Mouse (Mus musculus): ENCODE measurements at regions not wholly inside any gene's neighbourhood (a gene's known extent, or its start where the extent isn't known, plus 50 kb on each side); places are given as distances from the start of the nearest gene placed in this dataset.

- Histone ChIP-seq H3K36me3 (no peaks in the 10 kb centered on the region), H3K4me1 (no peaks in the 10 kb centered on the region), H3K27me3 (replicated peaks) (no peaks in the 10 kb centered on the region), H3K4me2 (replicated peaks) (no peak overlapping the region), H3K9ac (no peak overlapping the region), H3K27ac (no peak overlapping the region), H3K4me3 (no peak overlapping the region), H3K9me3 (no peaks in the 10 kb centered on the region)
- WGBS, result 85% methylated on average over 9 of the region's 9 CpGs
- ATAC-seq (ENCODE audit: low FRiP score, low read depth), result no peak
Measured at GRCm38 (mm10) chr1:177633966-177634602, 95.5 kb upstream of the 1700016C15Rik start.

- Histone ChIP-seq H3K4me1 (peaks cover 15% of the 10 kb centered on the region), H3K9me3 (no peaks in the 10 kb centered on the region), H3K27me3 (replicated peaks) (no peaks in the 10 kb centered on the region), H3K36me3 (no peaks in the 10 kb centered on the region), H3K4me2 (replicated peaks) (no peak overlapping the region), H3K27ac (no peak overlapping the region), H3K4me3 (no peak overlapping the region), H3K9ac (no peak overlapping the region)
- no peak for ATAC-seq (ENCODE audit: low FRiP score, low read depth)
- 85% methylated on average over 9 of the region's 9 CpGs for WGBS
Measured at GRCm38 (mm10) chr1:177637061-177637460, 92.6 kb upstream of the 1700016C15Rik start.

- Histone ChIP-seq H3K27ac (no peak overlapping the region), H3K27me3 (replicated peaks) (no peaks in the 10 kb centered on the region), H3K4me1 (peaks cover 15% of the 10 kb centered on the region), H3K4me2 (replicated peaks) (no peak overlapping the region), H3K9ac (no peak overlapping the region), H3K36me3 (no peaks in the 10 kb centered on the region), H3K4me3 (no peak overlapping the region), H3K9me3 (no peaks in the 10 kb centered on the region)
- no peak for ATAC-seq (ENCODE audit: low FRiP score, low read depth)
- 81% methylated on average over 10 of the region's 10 CpGs for WGBS
Measured at GRCm38 (mm10) chr1:177638381-177638780, 91.2 kb upstream of the 1700016C15Rik start.

GRCm38 (mm10) chr1:177639931-177640846 lies 89.4 kb upstream of the 1700016C15Rik start:
- ATAC-seq (ENCODE audit: low FRiP score, low read depth), result peak; percentile 85
- WGBS, result 25% methylated on average over 20 of the region's 20 CpGs
- Histone ChIP-seq H3K27ac (0 out of 2 replicates have a peak overlapping the region, but pooled peaks have one; percentile 7), H3K9ac (no peak overlapping the region), H3K4me1 (peaks cover 15% of the 10 kb centered on the region), H3K27me3 (replicated peaks) (no peaks in the 10 kb centered on the region), H3K4me2 (replicated peaks) (peak overlapping the region; percentile 54), H3K4me3 (no peak overlapping the region), H3K9me3 (no peaks in the 10 kb centered on the region), H3K36me3 (no peaks in the 10 kb centered on the region)

GRCm38 (mm10) chr1:177642712-177643467 lies 86.7 kb upstream of the 1700016C15Rik start:
- H3K27me3 ChIP-seq (replicated peaks), result no peaks in the 10 kb centered on the region
- H3K4me1 ChIP-seq, result peaks cover 22% of the 10 kb centered on the region
- WGBS, result 67% methylated on average over 10 of the region's 10 CpGs
- H3K27ac ChIP-seq, result no peak overlapping the region
- no peak overlapping the region for H3K4me3 ChIP-seq
- H3K9me3 ChIP-seq, result no peaks in the 10 kb centered on the region
- H3K4me2 ChIP-seq (replicated peaks), result no peak overlapping the region
- H3K9ac ChIP-seq, result no peak overlapping the region
- H3K36me3 ChIP-seq, result no peaks in the 10 kb centered on the region
- ATAC-seq (ENCODE audit: low FRiP score, low read depth), result no peak

- 87% methylated on average over 3 of the region's 3 CpGs for WGBS
Measured at GRCm38 (mm10) chr1:177643662-177644061, 86.0 kb upstream of the 1700016C15Rik start.

GRCm38 (mm10) chr1:177644214-177644613 lies 85.4 kb upstream of the 1700016C15Rik start:
- 80% methylated on average over 4 of the region's 4 CpGs for WGBS
- Histone ChIP-seq H3K36me3 (no peaks in the 10 kb centered on the region), H3K9me3 (no peaks in the 10 kb centered on the region), H3K4me2 (replicated peaks) (no peak overlapping the region), H3K27me3 (replicated peaks) (no peaks in the 10 kb centered on the region), H3K4me1 (peaks cover 22% of the 10 kb centered on the region), H3K4me3 (no peak overlapping the region), H3K9ac (no peak overlapping the region), H3K27ac (no peak overlapping the region)
- ATAC-seq (ENCODE audit: low FRiP score, low read depth), result no peak

More at GRCm38 (mm10) chr1:177643662-177644061, 86.0 kb upstream of the 1700016C15Rik start:
- Histone ChIP-seq H3K27me3 (replicated peaks) (no peaks in the 10 kb centered on the region), H3K36me3 (no peaks in the 10 kb centered on the region), H3K9me3 (no peaks in the 10 kb centered on the region), H3K4me2 (replicated peaks) (no peak overlapping the region), H3K27ac (no peak overlapping the region), H3K4me1 (peaks cover 22% of the 10 kb centered on the region), H3K4me3 (no peak overlapping the region), H3K9ac (no peak overlapping the region)
- no peak for ATAC-seq (ENCODE audit: low FRiP score, low read depth)

GRCm38 (mm10) chr1:177645327-177645726 lies 84.3 kb upstream of the 1700016C15Rik start:
- Histone ChIP-seq H3K4me3 (no peak overlapping the region), H3K27me3 (replicated peaks) (no peaks in the 10 kb centered on the region), H3K4me1 (peaks cover 12% of the 10 kb centered on the region), H3K4me2 (replicated peaks) (no peak overlapping the region), H3K36me3 (no peaks in the 10 kb centered on the region), H3K9me3 (no peaks in the 10 kb centered on the region), H3K27ac (no peak overlapping the region), H3K9ac (no peak overlapping the region)
- 66% methylated on average over 4 of the region's 4 CpGs for WGBS
- no peak for ATAC-seq (ENCODE audit: low FRiP score, low read depth)

- peak; percentile 65 for ATAC-seq (ENCODE audit: low FRiP score, low read depth)
- Histone ChIP-seq H3K27ac (no peak overlapping the region), H3K9me3 (no peaks in the 10 kb centered on the region), H3K4me3 (no peak overlapping the region), H3K4me2 (replicated peaks) (no peak overlapping the region), H3K36me3 (no peaks in the 10 kb centered on the region), H3K27me3 (replicated peaks) (no peaks in the 10 kb centered on the region), H3K4me1 (peaks cover 6% of the 10 kb centered on the region), H3K9ac (no peak overlapping the region)
- 69% methylated on average over 5 of the region's 5 CpGs for WGBS
Measured at GRCm38 (mm10) chr1:177645897-177646535, 83.6 kb upstream of the 1700016C15Rik start.

- Histone ChIP-seq H3K36me3 (no peaks in the 10 kb centered on the region), H3K4me1 (peaks cover 6% of the 10 kb centered on the region), H3K27me3 (replicated peaks) (no peaks in the 10 kb centered on the region), H3K9ac (no peak overlapping the region), H3K27ac (no peak overlapping the region), H3K4me2 (replicated peaks) (no peak overlapping the region), H3K4me3 (no peak overlapping the region), H3K9me3 (no peaks in the 10 kb centered on the region)
- 91% methylated on average over 1 of the region's 1 CpGs for WGBS
- no peak for ATAC-seq (ENCODE audit: low FRiP score, low read depth)
Measured at GRCm38 (mm10) chr1:177647876-177648275, 81.7 kb upstream of the 1700016C15Rik start.

GRCm38 (mm10) chr1:177648974-177649373 lies 80.6 kb upstream of the 1700016C15Rik start:
- H3K36me3 ChIP-seq, result no peaks in the 10 kb centered on the region
- H3K4me2 ChIP-seq (replicated peaks), result no peak overlapping the region
- H3K9ac ChIP-seq, result no peak overlapping the region
- H3K27me3 ChIP-seq (replicated peaks), result no peaks in the 10 kb centered on the region
- peaks cover 6% of the 10 kb centered on the region for H3K4me1 ChIP-seq
- 91% methylated on average over 4 of the region's 4 CpGs for WGBS
- no peak for ATAC-seq (ENCODE audit: low FRiP score, low read depth)
- H3K9me3 ChIP-seq, result no peaks in the 10 kb centered on the region
- no peak overlapping the region for H3K27ac ChIP-seq
- H3K4me3 ChIP-seq, result no peak overlapping the region
